Mouse (Mus musculus): ENCODE data around the gene Xxylt1. TPM values are rescaled to one million over a fixed set of nuclear protein-coding genes. Genes with fewer than 3 reads are reported as not detected.

Xxylt1 gene
- polyA plus RNA-seq, 1 experiment from 2014 or later = 8.4 TPM

GRCm38 (mm10) chr16:30948216-30948615 is 133.0 kb downstream of the Xxylt1 start:
- H3K36me3 ChIP-seq = no peaks in the 10 kb centered on the region
- no peak overlapping the region for H3K9ac ChIP-seq
- H3K9me3 ChIP-seq = 0 out of 2 replicates have a peak, but pooled peaks cover 5% of the 10 kb centered on the region
- WGBS = 78% methylated on average over 4 of the region's 4 CpGs
- H3K4me2 ChIP-seq = no peak overlapping the region
- H3K4me3 ChIP-seq = no peak overlapping the region
- no peak overlapping the region for H3K27ac ChIP-seq (replicated peaks)
- H3K27me3 ChIP-seq (replicated peaks) = no peaks in the 10 kb centered on the region
- no peak for ATAC-seq (ENCODE audit: extremely low read depth, insufficient number of reproducible peaks, low FRiP score, low TSS enrichment)
- H3K4me1 ChIP-seq = peaks cover 9% of the 10 kb centered on the region; the same call in 1 of the 2 replicates

- Histone ChIP-seq H3K4me2 (no peak overlapping the region), H3K36me3 (no peaks in the 10 kb centered on the region), H3K27ac (replicated peaks) (no peak overlapping the region), H3K4me3 (no peak overlapping the region), H3K27me3 (replicated peaks) (no peaks in the 10 kb centered on the region), H3K9me3 (0 out of 2 replicates have a peak, but pooled peaks cover 5% of the 10 kb centered on the region), H3K9ac (no peak overlapping the region), H3K4me1 (peaks cover 11% of the 10 kb centered on the region; the same call in 1 of the 2 replicates)
- no peak for ATAC-seq (ENCODE audit: extremely low read depth, insufficient number of reproducible peaks, low FRiP score, low TSS enrichment)
- WGBS = 57% methylated on average over 8 of the region's 8 CpGs
Measured at GRCm38 (mm10) chr16:30944886-30945285, 136.3 kb downstream of the Xxylt1 start.

GRCm38 (mm10) chr16:30943919-30944318 is 137.3 kb downstream of the Xxylt1 start:
- Histone ChIP-seq H3K9me3 (0 out of 2 replicates have a peak, but pooled peaks cover 5% of the 10 kb centered on the region), H3K9ac (no peak overlapping the region), H3K4me3 (no peak overlapping the region), H3K4me2 (no peak overlapping the region), H3K27ac (replicated peaks) (no peak overlapping the region), H3K4me1 (peaks cover 14% of the 10 kb centered on the region; the same call in 1 of the 2 replicates), H3K36me3 (no peaks in the 10 kb centered on the region), H3K27me3 (replicated peaks) (no peaks in the 10 kb centered on the region)
- WGBS = 62% methylated on average over 4 of the region's 4 CpGs
- no peak for ATAC-seq (ENCODE audit: extremely low read depth, insufficient number of reproducible peaks, low FRiP score, low TSS enrichment)

GRCm38 (mm10) chr16:30940699-30941098 is 140.5 kb downstream of the Xxylt1 start:
- Histone ChIP-seq H3K27ac (replicated peaks) (no peak overlapping the region), H3K9me3 (no peaks in the 10 kb centered on the region), H3K4me3 (no peak overlapping the region), H3K4me1 (peaks cover 14% of the 10 kb centered on the region; the same call in 1 of the 2 replicates), H3K36me3 (no peaks in the 10 kb centered on the region), H3K27me3 (replicated peaks) (no peaks in the 10 kb centered on the region), H3K9ac (no peak overlapping the region), H3K4me2 (no peak overlapping the region)
- no peak for ATAC-seq (ENCODE audit: extremely low read depth, insufficient number of reproducible peaks, low FRiP score, low TSS enrichment)
- WGBS = 73% methylated on average over 2 of the region's 2 CpGs

- H3K9ac ChIP-seq = no peak overlapping the region
- H3K36me3 ChIP-seq = no peaks in the 10 kb centered on the region
- H3K4me2 ChIP-seq = no peak overlapping the region
- no peak overlapping the region for H3K4me3 ChIP-seq
- ATAC-seq (ENCODE audit: extremely low read depth, insufficient number of reproducible peaks, low FRiP score, low TSS enrichment) = no peak
- no peaks in the 10 kb centered on the region for H3K9me3 ChIP-seq
- H3K27me3 ChIP-seq (replicated peaks) = no peaks in the 10 kb centered on the region
- 0 out of 2 replicates have a peak overlapping the region, but pooled peaks have one; percentile 6 for H3K27ac ChIP-seq (replicated peaks)
- peaks cover 9% of the 10 kb centered on the region; the same call in 1 of the 2 replicates for H3K4me1 ChIP-seq
- 27% methylated on average over 3 of the region's 3 CpGs for WGBS
Measured at GRCm38 (mm10) chr16:30939903-30940302, 141.3 kb downstream of the Xxylt1 start.

- Histone ChIP-seq H3K9ac (no peak overlapping the region), H3K36me3 (no peaks in the 10 kb centered on the region), H3K27me3 (replicated peaks) (no peaks in the 10 kb centered on the region), H3K9me3 (no peaks in the 10 kb centered on the region), H3K4me2 (no peak overlapping the region), H3K4me1 (peaks cover 9% of the 10 kb centered on the region; the same call in 1 of the 2 replicates), H3K4me3 (no peak overlapping the region), H3K27ac (replicated peaks) (no peak overlapping the region)
- 84% methylated on average over 8 of the region's 8 CpGs for WGBS
- no peak for ATAC-seq (ENCODE audit: extremely low read depth, insufficient number of reproducible peaks, low FRiP score, low TSS enrichment)
Measured at GRCm38 (mm10) chr16:30939210-30939609, 142.0 kb downstream of the Xxylt1 start.

- 72% methylated on average over 3 of the region's 3 CpGs for WGBS
- no peak overlapping the region for H3K4me2 ChIP-seq
- H3K27ac ChIP-seq (replicated peaks) = no peak overlapping the region
- peaks cover 5% of the 10 kb centered on the region; the same call in 1 of the 2 replicates for H3K4me1 ChIP-seq
- H3K27me3 ChIP-seq (replicated peaks) = no peaks in the 10 kb centered on the region
- ATAC-seq (ENCODE audit: extremely low read depth, insufficient number of reproducible peaks, low FRiP score, low TSS enrichment) = no peak
- no peaks in the 10 kb centered on the region for H3K9me3 ChIP-seq
- no peak overlapping the region for H3K4me3 ChIP-seq
- H3K36me3 ChIP-seq = no peaks in the 10 kb centered on the region
- H3K9ac ChIP-seq = no peak overlapping the region
Measured at GRCm38 (mm10) chr16:30938664-30939063, 142.6 kb downstream of the Xxylt1 start.

- H3K9ac ChIP-seq = no peak overlapping the region
- H3K4me3 ChIP-seq = no peak overlapping the region
- H3K27ac ChIP-seq (replicated peaks) = no peak overlapping the region
- ATAC-seq (ENCODE audit: extremely low read depth, insufficient number of reproducible peaks, low FRiP score, low TSS enrichment) = no peak
- H3K36me3 ChIP-seq = no peaks in the 10 kb centered on the region
- H3K27me3 ChIP-seq (replicated peaks) = no peaks in the 10 kb centered on the region
- H3K9me3 ChIP-seq = no peaks in the 10 kb centered on the region
- H3K4me2 ChIP-seq = no peak overlapping the region
- WGBS = 83% methylated on average over 3 of the region's 3 CpGs
- peaks cover 5% of the 10 kb centered on the region; the same call in 1 of the 2 replicates for H3K4me1 ChIP-seq
Measured at GRCm38 (mm10) chr16:30937665-30938064, 143.6 kb downstream of the Xxylt1 start.

- no peaks in the 10 kb centered on the region for H3K36me3 ChIP-seq
- 50% methylated on average over 6 of the region's 6 CpGs for WGBS
- no peaks in the 10 kb centered on the region for H3K9me3 ChIP-seq
- peaks cover 5% of the 10 kb centered on the region; the same call in 1 of the 2 replicates for H3K4me1 ChIP-seq
- H3K4me2 ChIP-seq = no peak overlapping the region
- no peak overlapping the region for H3K4me3 ChIP-seq
- H3K9ac ChIP-seq = no peak overlapping the region
- no peak overlapping the region for H3K27ac ChIP-seq (replicated peaks)
- no peaks in the 10 kb centered on the region; the same call in 1 of the 2 replicates for H3K27me3 ChIP-seq (replicated peaks)
- no peak for ATAC-seq (ENCODE audit: extremely low read depth, insufficient number of reproducible peaks, low FRiP score, low TSS enrichment)
Measured at GRCm38 (mm10) chr16:30936471-30936870, 144.8 kb downstream of the Xxylt1 start.

GRCm38 (mm10) chr16:30936012-30936461 is 145.2 kb downstream of the Xxylt1 start:
- Histone ChIP-seq H3K27ac (replicated peaks) (no peak overlapping the region), H3K4me1 (peaks cover 5% of the 10 kb centered on the region; the same call in 1 of the 2 replicates), H3K36me3 (no peaks in the 10 kb centered on the region), H3K9ac (no peak overlapping the region), H3K4me2 (no peak overlapping the region), H3K27me3 (replicated peaks) (no peaks in the 10 kb centered on the region; the same call in 1 of the 2 replicates), H3K9me3 (no peaks in the 10 kb centered on the region), H3K4me3 (no peak overlapping the region)
- ATAC-seq (ENCODE audit: extremely low read depth, insufficient number of reproducible peaks, low FRiP score, low TSS enrichment) = no peak
- 69% methylated on average over 7 of the region's 7 CpGs for WGBS

GRCm38 (mm10) chr16:30934967-30935690 is 146.1 kb downstream of the Xxylt1 start:
- Histone ChIP-seq H3K4me1 (peaks cover 5% of the 10 kb centered on the region; the same call in 1 of the 2 replicates), H3K9ac (no peak overlapping the region), H3K27me3 (replicated peaks) (no peaks in the 10 kb centered on the region; the same call in 1 of the 2 replicates), H3K4me2 (no peak overlapping the region), H3K9me3 (0 out of 2 replicates have a peak, but pooled peaks cover 3% of the 10 kb centered on the region), H3K4me3 (no peak overlapping the region), H3K36me3 (no peaks in the 10 kb centered on the region), H3K27ac (replicated peaks) (no peak overlapping the region)
- no peak for ATAC-seq (ENCODE audit: extremely low read depth, insufficient number of reproducible peaks, low FRiP score, low TSS enrichment)
- WGBS = 51% methylated on average over 15 of the region's 15 CpGs
